Mouse (Mus musculus) heart, embryonic 14.5 days (tissue): ENCODE results near the gene Cd40. TPM values are rescaled to one million over a fixed set of nuclear protein-coding genes. Genes with fewer than 3 reads are reported as not detected.

Experiments used
- ATAC-seq: fragments of 200-750 bp; cut with Nextera tagmentation; 2 replicates; pipeline ENCODE4 v1.8.0; 2017; ENCODE audit warnings: low read depth, moderate TSS enrichment; ENCODE audit not compliant: insufficient number of reproducible peaks, insufficient read depth, low FRiP score
- H3K27ac ChIP-seq, 2 experiments: fragments of 200-500 bp in 1 of 2; fragments of 300-500 bp in 1 of 2; sonication (generic) in 1 of 2; replicated peaks in 1 of 2; 2 replicates each; pipeline ENCODE4 v1.5.1; 2012 to 2014; ENCODE audit warnings: low read depth in 2 of 2, low read length in 2 of 2, control low read depth in 1 of 2, mild to moderate bottlenecking in 1 of 2, mixed read lengths in 1 of 2; ENCODE audit not compliant: control insufficient read depth in 1 of 2, insufficient read depth in 1 of 2
- H3K27me3 ChIP-seq: fragments of 300-500 bp; sonication (generic); 2 replicates; pipeline ENCODE4 v1.6.1; 2014; ENCODE audit warnings: mild to moderate bottlenecking, low read length, control low read depth; ENCODE audit not compliant: control insufficient read depth, insufficient read depth
- H3K36me3 ChIP-seq: fragments of 300-500 bp; sonication (generic); 2 replicates; pipeline ENCODE4 v1.6.1; 2014; ENCODE audit warnings: mild to moderate bottlenecking, control low read depth, low read length, mixed read lengths; ENCODE audit not compliant: control insufficient read depth, insufficient read depth
- H3K4me1 ChIP-seq, 2 experiments: fragments of 200-500 bp in 1 of 2; fragments of 300-500 bp in 1 of 2; sonication (generic) in 1 of 2; 2 replicates each; pipeline ENCODE4 v1.6.1; 2012 to 2014; ENCODE audit warnings: low read length in 2 of 2, control low read depth in 1 of 2, mixed read lengths in 1 of 2; ENCODE audit not compliant: control insufficient read depth in 2 of 2, insufficient read depth in 2 of 2
- H3K4me2 ChIP-seq: fragments of 300-500 bp; sonication (generic); 2 replicates; pipeline ENCODE4 v1.6.1; 2014; ENCODE audit warnings: mild to moderate bottlenecking, low read length
- H3K4me3 ChIP-seq, 2 experiments: fragments of 200-500 bp in 1 of 2; fragments of 300-500 bp in 1 of 2; sonication (generic) in 1 of 2; 2 replicates each; pipeline ENCODE4 v1.5.1; 2012 to 2014; ENCODE audit warnings: low read length in 2 of 2, mild to moderate bottlenecking in 2 of 2, control low read depth in 1 of 2, low read depth in 1 of 2, moderate library complexity in 1 of 2; ENCODE audit not compliant: control insufficient read depth in 1 of 2, insufficient read depth in 1 of 2
- H3K9ac ChIP-seq: fragments of 300-500 bp; sonication (generic); 2 replicates; pipeline ENCODE4 v1.6.1; 2014; ENCODE audit warnings: mild to moderate bottlenecking, low read length
- H3K9me3 ChIP-seq: fragments of 300-500 bp; sonication (generic); 2 replicates; pipeline ENCODE4 v1.6.1; 2016; ENCODE audit warnings: low read length, control low read depth; ENCODE audit not compliant: control insufficient read depth
- WGBS: fragments of 180-500 bp; shearing (Covaris S2); extraction: QIAGEN DNeasy Blood & Tissue Kit; methylation state at CpG from one replicate; pipeline ENCODE4 v1.1.7; 2014; 5-methylcytosine and 5-hydroxymethylcytosine counted together
- polyA plus RNA-seq: library from polyadenylated mRNA; unstranded; fragments of >200 nt; fragmentation: Nextera tagmentation; extraction: Ambion mirVana; gene quantifications from 2 replicates; pipeline ENCODE4 v1.2.1, GENCODE M21; 2014

Gene Cd40
- polyA plus RNA-seq = 5.8 and 8.6 TPM in 2 replicates

DNA sequence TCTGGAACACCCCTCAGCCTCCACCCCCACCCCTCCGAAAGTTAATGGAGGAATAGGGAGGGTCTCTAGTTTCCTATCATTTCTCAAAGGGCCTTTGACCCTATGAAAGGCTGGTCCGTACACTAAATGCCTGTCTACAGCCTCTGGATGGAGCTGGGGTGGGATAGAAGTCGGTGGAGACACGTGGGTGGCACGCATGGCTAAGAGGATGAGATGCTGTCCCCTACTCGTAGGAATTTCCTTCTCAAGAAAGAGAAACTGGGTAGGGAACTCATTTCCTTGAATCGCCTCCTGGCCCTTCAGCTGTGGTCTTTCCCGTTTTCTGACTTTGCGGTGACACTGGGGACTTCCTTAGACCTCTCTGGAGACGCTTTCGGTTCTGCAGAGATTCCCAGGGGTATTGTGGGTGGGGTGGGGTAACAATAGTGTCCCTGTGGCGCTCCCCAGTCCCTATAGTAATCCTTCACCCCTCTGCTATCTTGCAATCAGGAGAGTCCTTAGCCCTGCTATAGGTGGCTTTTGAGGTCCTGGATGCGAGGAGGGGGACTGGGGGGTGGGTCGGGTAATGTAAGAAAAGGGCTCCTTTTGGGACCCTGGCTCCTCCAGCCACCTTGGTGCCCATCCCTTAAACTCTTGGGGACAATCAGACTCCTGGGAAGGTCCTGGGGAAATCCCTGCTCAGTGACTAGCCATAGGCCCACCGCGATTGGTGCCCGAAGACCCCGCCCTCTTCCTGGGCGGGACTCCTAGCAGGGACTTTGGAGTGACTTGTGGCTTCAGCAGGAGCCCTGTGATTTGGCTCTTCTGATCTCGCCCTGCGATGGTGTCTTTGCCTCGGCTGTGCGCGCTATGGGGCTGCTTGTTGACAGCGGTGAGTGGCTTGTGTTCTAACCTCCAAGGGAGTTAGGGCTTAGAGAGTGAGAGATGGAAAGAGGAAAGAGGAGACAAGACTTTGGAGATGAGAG is at the start of gene Cd40:
Gene Cd40, plus strand, starts transcription at position 740 of the 965 bp plus-strand sequence.
- Histone ChIP-seq H3K4me2 (peak within 1 kb of the TSS; percentile 62), H3K9ac (peak within 1 kb of the TSS; percentile 52), H3K4me1 (peaks cover 4 to 15% of the 10 kb centered on the region in 2 experiments), H3K27me3 (peaks cover 18% of the 10 kb centered on the region), H3K27ac (0 out of 4 replicates have a peak within 1 kb of the TSS, but pooled peaks of 1 of the 2 experiments have one; percentile 21), H3K9me3 (no peaks in the 10 kb centered on the region), H3K4me3 (peak within 1 kb of the TSS; percentile 38 to 39), H3K36me3 (no peaks in the 10 kb centered on the region)
- ATAC-seq = peak; percentile 82
- 9% methylated on average over 25 of the region's 25 CpGs for WGBS

DNA sequence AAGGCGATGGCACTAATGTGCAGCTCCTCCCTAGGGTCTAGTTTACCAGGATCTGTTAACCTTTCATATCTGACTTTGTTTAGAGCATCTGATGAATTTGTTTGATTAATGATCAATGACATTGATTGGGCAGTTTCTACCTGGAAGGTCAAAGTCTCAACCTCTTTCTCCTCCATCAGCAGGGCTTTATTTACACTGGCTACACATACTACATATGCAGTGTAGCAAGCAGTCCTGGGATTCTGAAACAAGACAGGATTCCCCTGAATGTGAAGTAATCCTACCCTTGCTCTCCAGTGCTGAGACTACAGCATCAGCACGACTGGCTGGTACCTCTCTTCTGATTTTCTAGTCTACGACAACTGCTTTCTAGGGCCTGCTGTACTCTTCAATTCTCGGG is 48.6 kb upstream of the Cd40 start:
- H3K4me1 ChIP-seq = no peaks in the 10 kb centered on the region
- ATAC-seq = no peak
- H3K9me3 ChIP-seq = no peaks in the 10 kb centered on the region
- no peak overlapping the region for H3K4me3 ChIP-seq
- H3K27me3 ChIP-seq = no peaks in the 10 kb centered on the region
- WGBS = 92% methylated on average over 4 of the region's 4 CpGs
- no peak overlapping the region for H3K27ac ChIP-seq
- H3K4me2 ChIP-seq = no peak overlapping the region
- no peak overlapping the region for H3K9ac ChIP-seq
- peaks cover 100% of the 10 kb centered on the region for H3K36me3 ChIP-seq

DNA sequence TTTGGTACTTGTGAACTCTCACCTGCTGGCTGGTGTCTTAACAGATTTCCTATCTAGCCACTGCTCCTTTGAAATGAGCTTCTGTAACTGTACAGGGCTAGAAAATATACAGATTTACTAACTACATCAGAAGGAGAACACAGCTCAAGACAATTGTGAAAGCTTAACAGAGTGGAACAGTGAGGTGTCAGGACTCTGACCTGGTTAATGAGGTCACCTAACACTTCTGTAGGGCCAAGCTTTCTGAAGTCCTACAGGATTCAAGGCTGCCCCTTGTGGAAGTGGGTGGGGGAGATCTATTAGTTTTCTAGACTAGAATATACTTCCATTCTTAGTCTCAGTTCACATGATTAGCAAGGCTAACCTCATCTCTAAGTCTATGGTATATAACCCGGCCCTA is 47.4 kb upstream of the Cd40 start:
- ATAC-seq = no peak
- Histone ChIP-seq H3K27ac (no peak overlapping the region), H3K9ac (no peak overlapping the region), H3K4me3 (no peak overlapping the region), H3K9me3 (no peaks in the 10 kb centered on the region), H3K4me1 (no peaks in the 10 kb centered on the region), H3K36me3 (peaks cover 100% of the 10 kb centered on the region), H3K27me3 (no peaks in the 10 kb centered on the region), H3K4me2 (no peak overlapping the region)
- WGBS = 97% methylated on average over 1 of the region's 1 CpGs

DNA sequence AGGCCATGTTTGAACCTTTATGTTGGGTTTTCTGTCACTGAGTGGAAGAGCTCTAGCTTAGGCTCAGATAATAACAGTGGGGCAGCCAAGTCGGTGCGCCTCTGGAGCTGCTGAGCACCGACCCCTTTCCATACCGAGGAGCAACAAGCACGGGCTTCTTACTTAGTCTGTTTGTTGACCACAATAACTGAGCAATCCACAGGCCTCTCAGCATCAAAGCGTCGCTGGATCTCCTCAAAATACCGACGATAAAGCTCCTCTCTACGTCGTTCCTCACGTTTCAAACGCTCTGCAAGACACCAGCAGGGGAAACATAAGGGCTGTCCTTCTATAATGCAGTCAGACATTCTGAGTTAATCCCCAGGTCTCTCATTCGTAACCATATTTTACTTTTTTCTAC is 46.3 kb upstream of the Cd40 start:
- no peaks in the 10 kb centered on the region for H3K9me3 ChIP-seq
- no peaks in the 10 kb centered on the region for H3K4me1 ChIP-seq
- H3K4me3 ChIP-seq = no peak overlapping the region
- no peak overlapping the region for H3K4me2 ChIP-seq
- H3K27me3 ChIP-seq = no peaks in the 10 kb centered on the region
- ATAC-seq = no peak
- no peak overlapping the region for H3K9ac ChIP-seq
- H3K27ac ChIP-seq = no peak overlapping the region
- 94% methylated on average over 14 of the region's 14 CpGs for WGBS
- peaks cover 90% of the 10 kb centered on the region for H3K36me3 ChIP-seq

DNA sequence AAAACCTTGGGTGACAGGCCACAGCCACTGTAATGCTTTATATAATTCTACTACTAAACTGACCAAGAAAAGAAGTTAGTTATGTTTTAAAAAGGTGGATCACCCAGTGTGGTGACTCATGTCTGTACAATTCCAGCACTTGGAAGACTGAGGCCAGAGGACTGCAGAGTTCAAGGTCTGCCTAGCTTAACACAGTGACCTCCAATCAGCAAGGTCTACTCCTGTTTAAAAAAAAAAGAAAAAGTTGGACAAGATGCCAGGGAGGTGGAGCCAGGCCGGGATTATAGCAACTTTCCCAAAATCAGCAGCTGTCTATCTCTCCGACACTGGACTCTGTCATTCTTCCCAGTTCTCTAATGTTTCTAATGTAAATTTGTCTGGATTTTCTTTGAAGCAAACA is 45.8 kb upstream of the Cd40 start:
- no peak overlapping the region for H3K9ac ChIP-seq
- H3K4me3 ChIP-seq = no peak overlapping the region
- 82% methylated on average over 2 of the region's 2 CpGs for WGBS
- ATAC-seq = no peak
- H3K27me3 ChIP-seq = no peaks in the 10 kb centered on the region
- no peaks in the 10 kb centered on the region for H3K9me3 ChIP-seq
- peaks cover 86% of the 10 kb centered on the region for H3K36me3 ChIP-seq
- H3K4me2 ChIP-seq = no peak overlapping the region
- H3K27ac ChIP-seq = no peak overlapping the region
- H3K4me1 ChIP-seq = no peaks in the 10 kb centered on the region

DNA sequence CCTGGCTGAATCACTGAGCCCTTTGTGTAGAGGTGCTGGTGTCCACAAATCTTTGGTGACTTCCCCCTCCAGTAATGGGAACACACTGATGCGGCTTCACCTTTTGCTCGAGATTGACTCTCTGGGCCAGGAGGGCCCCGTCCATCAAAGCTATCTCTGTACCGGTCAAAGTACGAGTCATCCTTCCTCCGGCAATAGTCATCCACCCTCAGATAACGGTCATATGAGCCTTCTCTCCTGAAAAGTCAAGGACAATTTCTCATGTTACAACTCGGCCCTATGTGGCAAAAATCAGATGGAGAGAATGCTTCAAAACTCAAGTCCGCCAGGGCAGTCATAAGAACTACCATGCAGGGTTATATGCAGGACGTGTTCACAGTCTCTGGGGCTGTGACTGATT is 45.1 kb upstream of the Cd40 start:
- no peaks in the 10 kb centered on the region for H3K4me1 ChIP-seq
- H3K9ac ChIP-seq = no peak overlapping the region
- ATAC-seq = no peak
- H3K27ac ChIP-seq = no peak overlapping the region
- no peaks in the 10 kb centered on the region for H3K9me3 ChIP-seq
- H3K36me3 ChIP-seq = peaks cover 78% of the 10 kb centered on the region
- H3K27me3 ChIP-seq = no peaks in the 10 kb centered on the region
- no peak overlapping the region for H3K4me3 ChIP-seq
- 68% methylated on average over 10 of the region's 10 CpGs for WGBS
- no peak overlapping the region for H3K4me2 ChIP-seq

DNA sequence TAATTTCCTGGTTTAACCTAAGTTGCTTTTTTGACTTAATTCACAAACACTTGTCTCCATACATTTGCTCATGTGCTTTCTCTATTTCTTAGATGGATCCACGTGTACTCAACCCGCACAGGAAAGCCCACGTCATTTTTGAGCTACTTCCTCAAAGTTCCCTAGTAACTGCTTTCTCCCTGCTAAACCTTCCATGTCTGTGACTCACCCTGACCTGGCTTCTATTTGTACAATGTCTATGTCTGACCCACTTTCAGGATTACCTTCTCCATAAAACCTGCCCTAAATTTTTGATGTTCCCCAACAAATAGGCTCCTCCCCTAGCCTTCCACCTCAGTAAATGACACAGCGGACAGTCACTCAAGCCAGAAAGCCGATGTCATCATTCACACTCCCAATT is 40.5 kb upstream of the Cd40 start:
- ATAC-seq = no peak
- 93% methylated on average over 5 of the region's 5 CpGs for WGBS
- peaks cover 52% of the 10 kb centered on the region for H3K36me3 ChIP-seq
- H3K4me1 ChIP-seq = no peaks in the 10 kb centered on the region
- no peak overlapping the region for H3K27ac ChIP-seq
- no peak overlapping the region for H3K4me3 ChIP-seq
- H3K27me3 ChIP-seq = no peaks in the 10 kb centered on the region
- H3K9me3 ChIP-seq = no peaks in the 10 kb centered on the region
- no peak overlapping the region for H3K9ac ChIP-seq
- H3K4me2 ChIP-seq = no peak overlapping the region
